Mouse (Mus musculus) heart, postnatal 0 days (tissue): ENCODE data around the gene Rapgef5. TPM values are rescaled to one million over a fixed set of nuclear protein-coding genes. Genes with fewer than 3 reads are reported as not detected.

Experiments
- ATAC-seq: fragments of 200-750 bp; cut with Nextera tagmentation; 2 replicates; pipeline ENCODE4 v1.8.0; 2017; ENCODE audit warnings: low read depth, moderate number of reproducible peaks, moderate library complexity; ENCODE audit not compliant: insufficient read depth
- DNase-seq: peaks from one replicate; pipeline ENCODE4 v3.0.0-alpha.2; 2016; ENCODE audit warnings: low spot score
- H3K27ac ChIP-seq: fragments of 300-500 bp; sonication (generic); 2 replicates; pipeline ENCODE4 v1.5.1; 2014; ENCODE audit warnings: low read depth, mild to moderate bottlenecking
- H3K27me3 ChIP-seq: fragments of 300-500 bp; sonication (generic); 2 replicates; pipeline ENCODE4 v1.6.1; 2014; ENCODE audit warnings: low read length, mixed read lengths; ENCODE audit not compliant: control insufficient read depth, insufficient read depth
- H3K36me3 ChIP-seq: fragments of 300-500 bp; sonication (generic); replicated peaks from 2 replicates; pipeline ENCODE4 v1.6.1; 2014; ENCODE audit warnings: low read length, mixed read lengths; ENCODE audit not compliant: control insufficient read depth, insufficient read depth
- H3K4me1 ChIP-seq: fragments of 300-500 bp; sonication (generic); 2 replicates; pipeline ENCODE4 v1.6.1; 2014; ENCODE audit warnings: antibody characterized with exemption; ENCODE audit not compliant: control insufficient read depth, insufficient read depth
- H3K4me2 ChIP-seq: fragments of 300-500 bp; sonication (generic); 2 replicates; pipeline ENCODE4 v1.6.1; 2014; ENCODE audit warnings: low read depth, mild to moderate bottlenecking, low read length, moderate library complexity
- H3K4me3 ChIP-seq: fragments of 300-500 bp; sonication (generic); 2 replicates; pipeline ENCODE4 v1.5.1; 2014; ENCODE audit warnings: low read depth, low read length
- H3K9ac ChIP-seq: fragments of 300-500 bp; sonication (generic); replicated peaks from 2 replicates; pipeline ENCODE4 v1.6.1; 2014; ENCODE audit warnings: low read depth, low read length, mixed read lengths
- H3K9me3 ChIP-seq: fragments of 300-500 bp; sonication (generic); replicated peaks from 2 replicates; pipeline ENCODE4 v1.6.1; 2016; ENCODE audit warnings: low read length; ENCODE audit not compliant: control insufficient read depth
- CTCF ChIP-seq: IDR thresholded peaks from 2 replicates; pipeline ENCODE4 v1.5.1; 2016; ENCODE audit warnings: antibody characterized with exemption, control low read depth, low read depth
- EP300 ChIP-seq: IDR thresholded peaks from 2 replicates; pipeline ENCODE4 v1.6.1; 2016; ENCODE audit warnings: antibody characterized with exemption, low read depth
- WGBS: fragments of 180-500 bp; shearing (Covaris S2); extraction: QIAGEN DNeasy Blood & Tissue Kit; methylation state at CpG from one replicate; pipeline ENCODE4 v1.1.7; 2014; 5-methylcytosine and 5-hydroxymethylcytosine counted together
- polyA plus RNA-seq: library from polyadenylated mRNA; unstranded; fragments of >200 nt; fragmentation: Nextera tagmentation; extraction: Ambion mirVana; gene quantifications from 2 replicates; pipeline ENCODE4 v1.2.1, GENCODE M21; 2015
- total RNA-seq: library from RNA; depleted of rRNA; stranded (reverse); fragments of >200 nt; gene quantifications from 2 replicates; pipeline ENCODE4 v1.2.3, GENCODE M21; 2014; ENCODE audit warnings: low replicate concordance

Rapgef5 gene
- total and polyA plus RNA-seq, 2 experiments from 2014 or later, result 11.1 to 30.8 TPM

DNA sequence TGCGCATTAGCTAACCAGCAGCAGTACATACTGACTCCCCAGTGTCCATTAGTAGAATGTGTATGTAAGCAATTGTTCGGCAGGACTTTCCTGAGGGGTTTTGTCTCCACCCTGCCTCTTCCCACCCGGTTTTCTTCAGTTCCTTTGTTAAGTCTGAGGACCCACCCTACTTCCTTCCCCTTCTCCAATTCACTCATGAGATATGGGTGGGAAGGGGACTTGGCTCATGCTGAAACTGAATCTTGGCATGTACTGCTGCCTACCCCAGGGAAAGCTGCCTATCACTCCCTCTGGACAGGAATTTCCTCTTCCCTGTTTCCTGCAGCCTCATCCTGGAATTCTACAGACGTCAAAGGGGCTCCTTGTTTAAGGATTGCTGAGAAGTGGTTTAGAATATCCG is 147.4 kb downstream of the Rapgef5 start:
- DNase-seq, result peak; percentile 80
- H3K36me3 ChIP-seq, result no peaks in the 10 kb centered on the region
- H3K9ac ChIP-seq, result no peak overlapping the region

DNA sequence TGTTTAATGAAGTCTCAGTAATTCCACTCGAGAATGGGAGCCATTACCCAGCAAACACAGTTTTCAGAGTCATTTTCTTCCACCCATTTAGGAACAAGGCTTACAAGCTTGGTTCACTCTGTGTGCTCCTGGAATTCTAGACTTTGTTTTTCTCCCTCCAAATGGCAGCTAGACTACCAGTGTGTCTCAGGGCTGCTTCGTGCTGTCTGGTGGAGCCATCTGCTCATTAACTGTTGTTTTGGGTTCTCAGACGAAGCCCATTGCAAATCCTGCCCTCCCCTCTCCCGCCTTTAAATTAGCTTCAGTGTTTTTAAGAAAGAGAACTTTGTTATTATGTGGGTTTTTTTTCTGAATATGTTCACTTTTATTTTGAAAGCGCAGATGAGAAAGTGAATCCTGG is 148.4 kb downstream of the Rapgef5 start:
- peak overlapping the region; percentile 38; the same call in 1 of the 2 replicates for H3K27ac ChIP-seq
- H3K9ac ChIP-seq, result no peak overlapping the region
- no peaks in the 10 kb centered on the region for H3K27me3 ChIP-seq
- no peaks in the 10 kb centered on the region for H3K9me3 ChIP-seq
- H3K36me3 ChIP-seq, result no peaks in the 10 kb centered on the region
- DNase-seq, result no peak
- ATAC-seq, result no peak
- no peak for TF ChIP-seq EP300
- TF ChIP-seq CTCF, result no peak
- no peak overlapping the region for H3K4me2 ChIP-seq
- 78% methylated on average over 5 of the region's 5 CpGs for WGBS
- no peak overlapping the region for H3K4me3 ChIP-seq
- H3K4me1 ChIP-seq, result peaks cover 21% of the 10 kb centered on the region

More for the DNA sequence above, 147.4 kb downstream of the Rapgef5 start:
- H3K27ac ChIP-seq, result peak overlapping the region; percentile 78
- peak overlapping the region; percentile 36; the same call in 1 of the 2 replicates for H3K4me2 ChIP-seq
- peak; percentile 90 for ATAC-seq
- TF ChIP-seq EP300, result peak; percentile 86
- no peak for TF ChIP-seq CTCF
- H3K27me3 ChIP-seq, result no peaks in the 10 kb centered on the region
- no peaks in the 10 kb centered on the region for H3K9me3 ChIP-seq
- peaks cover 18% of the 10 kb centered on the region for H3K4me1 ChIP-seq
- WGBS, result 39% methylated on average over 5 of the region's 5 CpGs
- H3K4me3 ChIP-seq, result no peak overlapping the region

DNA sequence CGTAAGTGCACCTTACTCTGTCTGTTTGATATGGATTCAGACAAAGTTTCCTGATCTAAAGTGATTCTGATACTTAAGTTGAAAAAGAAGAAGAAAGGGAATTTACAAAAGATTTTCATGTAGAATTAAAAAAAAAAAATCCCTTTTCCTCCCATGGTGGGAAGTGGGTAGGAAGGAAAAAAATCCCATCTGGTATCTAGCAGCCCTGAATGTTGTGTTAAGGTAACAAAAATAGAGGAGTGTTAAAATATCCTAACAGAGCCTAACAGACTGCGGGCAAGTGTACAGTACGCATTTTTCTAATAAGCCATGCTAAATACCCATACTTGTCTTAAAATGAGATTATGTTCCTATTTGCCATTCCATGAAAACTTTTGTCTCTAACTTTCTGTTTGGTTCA is 150.1 kb downstream of the Rapgef5 start:
- Histone ChIP-seq H3K27me3 (no peaks in the 10 kb centered on the region), H3K36me3 (no peaks in the 10 kb centered on the region), H3K4me3 (no peak overlapping the region), H3K9ac (no peak overlapping the region), H3K4me1 (peaks cover 21% of the 10 kb centered on the region), H3K27ac (no peak overlapping the region), H3K4me2 (no peak overlapping the region), H3K9me3 (no peaks in the 10 kb centered on the region)
- TF ChIP-seq EP300 (no peak), CTCF (no peak)
- WGBS, result 84% methylated on average over 3 of the region's 3 CpGs
- DNase-seq, result no peak
- ATAC-seq, result no peak

DNA sequence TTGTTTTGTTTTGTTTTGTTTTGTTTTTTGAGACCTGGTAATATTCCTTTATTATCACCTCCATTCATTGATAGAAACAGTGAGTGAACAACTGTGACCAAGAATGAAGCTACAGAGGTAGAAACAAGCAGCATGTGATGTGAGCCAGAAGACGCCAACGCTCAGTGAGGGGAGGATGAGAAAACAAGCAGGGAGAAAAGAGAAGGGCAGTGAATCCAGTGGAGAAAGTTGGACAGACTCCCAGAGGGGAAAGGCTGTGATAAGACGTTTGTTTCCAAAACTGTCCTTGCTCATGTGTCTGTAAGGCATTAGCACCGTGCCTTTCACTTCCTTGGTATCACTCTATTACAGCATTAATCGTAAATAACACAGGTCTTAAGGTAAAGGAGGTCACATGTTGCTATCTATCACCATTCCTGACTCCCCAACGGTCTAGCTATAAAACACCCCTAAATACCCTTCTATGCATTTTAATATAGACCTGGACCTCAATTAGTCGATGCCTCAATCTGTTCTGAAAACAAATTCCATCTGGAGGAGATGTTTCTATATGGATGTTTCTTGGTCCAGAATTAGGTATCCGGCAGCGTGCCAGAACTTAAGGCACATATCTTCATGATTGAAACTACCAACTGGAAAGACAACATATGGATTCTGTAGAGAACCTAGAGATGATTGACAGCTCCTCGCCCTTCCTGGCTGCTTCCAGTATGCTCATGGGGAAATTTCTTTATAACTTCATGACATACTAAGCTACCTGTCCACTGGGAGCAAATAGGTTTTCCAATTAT is 153.5 kb downstream of the Rapgef5 start:
- H3K4me1 ChIP-seq, result peaks cover 7% of the 10 kb centered on the region
- no peak overlapping the region for H3K9ac ChIP-seq
- peak overlapping the region; percentile 18 for H3K4me2 ChIP-seq
- ATAC-seq (no peak), DNase-seq (no peak)
- TF ChIP-seq CTCF (no peak), EP300 (no peak)
- no peak overlapping the region for H3K4me3 ChIP-seq
- H3K36me3 ChIP-seq, result no peaks in the 10 kb centered on the region
- no peaks in the 10 kb centered on the region for H3K9me3 ChIP-seq
- no peaks in the 10 kb centered on the region for H3K27me3 ChIP-seq
- H3K27ac ChIP-seq, result no peak overlapping the region
- 37% methylated on average over 10 of the region's 10 CpGs for WGBS

DNA sequence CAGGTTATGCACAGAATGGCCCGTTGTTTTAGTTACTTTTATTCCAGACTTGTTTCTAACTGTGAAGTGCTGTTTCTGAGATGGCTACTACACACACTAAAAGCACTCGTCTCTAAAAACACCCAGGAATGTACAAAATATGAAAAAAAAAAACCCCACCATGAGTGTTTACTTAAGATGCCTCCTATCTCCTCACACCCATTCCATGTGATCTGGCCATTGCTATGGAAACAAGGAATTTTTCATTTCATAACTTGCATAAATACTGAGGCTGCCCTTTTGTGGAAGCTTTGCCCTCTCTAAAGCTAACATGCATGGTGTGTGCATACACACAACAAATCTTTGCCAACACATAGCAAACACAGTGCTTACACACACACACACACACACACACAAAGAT is 156.9 kb downstream of the Rapgef5 start:
- H3K4me3 ChIP-seq, result no peak overlapping the region
- H3K27ac ChIP-seq, result no peak overlapping the region
- no peak for ATAC-seq
- peaks cover 10% of the 10 kb centered on the region for H3K4me1 ChIP-seq
- TF ChIP-seq EP300 (no peak), CTCF (no peak)
- no peak for DNase-seq
- H3K36me3 ChIP-seq, result no peaks in the 10 kb centered on the region
- no peak overlapping the region for H3K4me2 ChIP-seq
- WGBS, result 66% methylated on average over 2 of the region's 2 CpGs
- no peak overlapping the region for H3K9ac ChIP-seq
- no peaks in the 10 kb centered on the region for H3K9me3 ChIP-seq
- H3K27me3 ChIP-seq, result no peaks in the 10 kb centered on the region
